In the genomic region with DNA sequence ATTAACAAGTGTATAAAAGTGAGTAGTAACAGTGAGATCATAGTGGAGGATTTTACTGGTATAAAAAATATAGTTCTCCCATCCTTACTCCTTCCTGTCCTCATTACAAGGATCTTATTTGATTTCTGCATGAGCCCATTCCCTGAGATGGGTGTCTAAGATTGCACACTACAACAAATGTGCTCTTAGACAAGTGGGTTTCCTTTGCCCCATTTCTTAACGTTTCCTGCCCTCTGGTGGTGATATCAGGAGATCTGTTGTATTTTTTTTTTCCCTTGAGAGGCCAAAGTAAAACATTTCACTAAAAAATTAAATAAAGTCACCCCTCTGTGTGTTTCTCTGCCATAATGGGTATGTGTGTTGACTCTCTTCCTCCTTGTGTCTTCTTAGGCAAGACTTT, we compare ENCODE assay signal across 9 mouse cellular contexts.
DNase-seq lines count a peak whose midpoint lies in the region; ATAC-seq and TF ChIP-seq lines count a peak whose summit lies in the region.
"Had no signal": no experiment of that assay in that cellular context is flagged by ENCODE, and none has a peak within 500 bp of the region (broad histone marks: within the 10 kb centered on the region; RNA-seq: fewer than 3 reads in every experiment).

No protein-coding gene starts in this region.

- no peaks in the 10 kb centered on the region for H3K4me1 ChIP-seq in midbrain, embryonic 11.5 days (ENCODE audit: control insufficient read depth, insufficient read depth, low read length)
- H3K4me1 ChIP-seq in kidney, adult 2 months (ENCODE audit: control insufficient read depth, insufficient read depth, low read length): no peaks in the 10 kb centered on the region

- no peaks in the 10 kb centered on the region for H3K9me3 ChIP-seq in midbrain, embryonic 11.5 days (ENCODE audit: control insufficient read depth, low read length)

- TF ChIP-seq POLR2A in kidney, adult 2 months (IDR thresholded peaks at IDR 0.05; ENCODE audit: low read depth, low read length): no peak

- H3K4me2 ChIP-seq in midbrain, embryonic 11.5 days: no peak overlapping the region

- no peak overlapping the region for H3K4me3 ChIP-seq in gastrocnemius, adult 2 months
- no peak overlapping the region for H3K4me3 ChIP-seq in midbrain, embryonic 11.5 days (ENCODE audit: low read depth, low read length)
- H3K4me3 ChIP-seq in kidney, adult 2 months (ENCODE audit: insufficient read depth, low read depth, low read length): no peak overlapping the region
- H3K4me3 ChIP-seq: myocyte had no signal

- H3K27ac ChIP-seq in gastrocnemius, adult 2 months: no peak overlapping the region
- H3K27ac ChIP-seq in midbrain, embryonic 11.5 days (ENCODE audit: low read depth, low read length): no peak overlapping the region
- no peak overlapping the region for H3K27ac ChIP-seq in kidney, adult 2 months (ENCODE audit: insufficient read depth, low read depth, low read length)

- H3K9ac ChIP-seq in midbrain, embryonic 11.5 days (ENCODE audit: low read length): no peak overlapping the region

- DNase-seq in gastrocnemius, adult 2 months: no peak
- no peak for DNase-seq in gastrocnemius, postnatal 25 days
- peak; percentile 3 for DNase-seq in lung, postnatal 36 days
- DNase-seq in lung, adult 18-20 months: no peak
- DNase-seq in adipocyte (ENCODE audit: low spot score): peak; percentile 31
- peak; percentile 8 for DNase-seq in retina, adult 2 months (ENCODE audit: low read depth, low spot score)
- no peak for DNase-seq in midbrain, embryonic 11.5 days (ENCODE audit: low spot score, missing footprints)
- no peak for DNase-seq in kidney, adult 2 months

- no peak for ATAC-seq in midbrain, embryonic 11.5 days (ENCODE audit: low FRiP score)

- intact Hi-C loops in gastrocnemius, adult 2 months (cut with DNase I): loop anchor here (10.0 kb wide), 1 partner anchor 101 kb away; a partner anchor contains a TSS

- WGBS in midbrain, embryonic 11.5 days: 18% methylated on average over 1 of the region's 1 CpGs
- WGBS in kidney, adult 2 months: 2% methylated on average over 1 of the region's 1 CpGs

- no peaks in the 10 kb centered on the region for H3K36me3 ChIP-seq in midbrain, embryonic 11.5 days (ENCODE audit: control insufficient read depth, insufficient read depth, low read length)
- no peaks in the 10 kb centered on the region for H3K36me3 ChIP-seq in kidney, adult 2 months (ENCODE audit: control insufficient read depth, insufficient read depth, low read length)

- peak; percentile 51 for TF ChIP-seq CTCF in gastrocnemius, adult 2 months (IDR thresholded peaks at IDR 0.05)
- no peak for TF ChIP-seq CTCF in kidney, adult 2 months (conservative IDR thresholded peaks at IDR 0.05; ENCODE audit: insufficient read depth, insufficient read length, low read depth, low read length)

- H3K27me3 ChIP-seq in midbrain, embryonic 11.5 days (ENCODE audit: control insufficient read depth, insufficient read depth, low read length): no peaks in the 10 kb centered on the region
- H3K27me3 ChIP-seq in kidney, adult 2 months (replicated peaks; ENCODE audit: control insufficient read depth, insufficient read depth, low read length): no peaks in the 10 kb centered on the region; the same call in 1 of the 2 replicates

Comparison
In these comparisons a context has a peak if more than half of its experiments do, and no peak if none do; other contexts are left out.
1. DNase-seq: peak in lung, postnatal 36 days (single experiment), adipocyte (single experiment) and retina, adult 2 months (single experiment); none in gastrocnemius, adult 2 months (single experiment), gastrocnemius, postnatal 25 days (single experiment), lung, adult 18-20 months (0 of 2), midbrain, embryonic 11.5 days (single experiment) and kidney, adult 2 months (single experiment).